Mouse (Mus musculus) kidney, adult 8-10 months (tissue): ENCODE measurements around the gene Ndufb7.
A peak's percentile ranks its signal among the peaks of the same experiment; 100 is the strongest.
"Not testable (repeated sequence)": the region's sequence is repeated elsewhere in the genome, so short reads cannot be mapped to it uniquely, and the experiment has no call there.

Source experiments
- DNase-seq, 2 experiments: peaks; one replicate each; pipeline ENCODE4 v3.0.0; 2022

Gene Ndufb7

DNA sequence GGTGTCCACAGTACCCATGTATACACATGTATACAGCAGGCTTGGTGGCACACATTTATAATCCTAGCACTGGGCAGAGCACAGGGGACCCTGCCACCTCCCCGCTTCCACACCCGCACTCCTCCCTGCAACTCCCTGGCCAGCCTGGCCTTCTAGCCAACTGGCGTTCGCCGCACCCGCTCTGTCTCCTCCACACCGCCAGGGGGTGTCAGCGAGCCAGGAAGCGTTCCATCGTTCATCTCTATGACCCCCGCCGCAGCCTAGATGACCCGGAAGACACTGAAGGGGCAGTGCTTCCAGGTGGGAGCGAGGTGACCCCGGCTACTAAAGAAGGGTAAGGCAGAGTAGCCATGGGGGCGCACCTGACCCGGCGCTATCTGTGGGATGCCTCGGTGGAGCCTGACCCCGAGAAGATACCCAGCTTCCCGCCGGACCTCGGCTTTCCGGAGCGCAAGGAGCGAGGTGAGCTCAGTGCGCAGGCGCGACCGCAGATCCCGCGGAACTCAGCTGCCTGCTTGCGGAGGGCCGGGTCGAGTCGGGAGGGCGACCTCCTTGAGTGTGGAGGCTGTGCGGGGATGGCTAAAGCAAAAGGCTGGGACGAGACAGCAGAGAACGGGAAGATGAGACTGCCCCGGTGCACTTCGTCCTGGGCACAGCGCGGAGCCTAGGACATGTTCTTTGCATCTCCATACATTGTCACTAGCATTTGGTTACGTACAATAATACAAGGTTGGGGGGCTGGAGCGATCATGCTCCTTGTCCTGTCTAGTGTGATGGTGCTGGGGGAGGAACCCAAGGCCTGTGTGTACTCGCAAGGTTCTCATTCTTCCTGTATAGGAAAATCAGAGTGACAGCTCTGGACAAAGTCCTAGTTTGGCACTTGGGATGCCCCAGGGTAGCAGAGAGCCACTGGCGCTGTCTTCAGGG, at the start of gene Ndufb7:
TSS of gene Ndufb7 (plus strand) at position 203 of the 927 bp plus-strand sequence.
- peak; percentile 94 to 97 for DNase-seq

- DNase-seq: no peak
Measured at GRCm38 (mm10) chr8:83520432-83520831, 46.0 kb upstream of the Ndufb7 start.

DNA sequence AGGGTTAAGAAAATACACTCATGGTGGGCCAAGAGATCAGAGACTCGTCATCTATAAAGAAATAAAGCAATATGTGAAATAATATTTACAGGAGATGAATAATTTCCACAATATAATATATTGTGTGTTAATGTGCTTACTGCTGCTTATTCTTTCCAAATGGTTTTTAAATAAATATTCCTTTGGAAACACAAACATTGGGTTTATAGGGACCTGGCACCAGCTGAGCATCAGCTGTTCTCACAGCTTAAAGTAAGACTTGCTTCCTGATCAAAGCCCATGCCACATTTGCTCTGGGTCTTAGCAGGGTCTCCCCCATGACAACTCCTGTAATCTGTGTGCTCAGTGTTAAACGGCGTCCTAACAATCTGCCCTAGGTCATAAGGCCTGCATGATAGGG, 45.6 kb upstream of the Ndufb7 start:
- DNase-seq: not testable (repeated sequence)

- no peak for DNase-seq
Measured at GRCm38 (mm10) chr8:83521310-83521709, 45.2 kb upstream of the Ndufb7 start.

GRCm38 (mm10) chr8:83534802-83535201, 31.7 kb upstream of the Ndufb7 start:
- no peak for DNase-seq

DNA sequence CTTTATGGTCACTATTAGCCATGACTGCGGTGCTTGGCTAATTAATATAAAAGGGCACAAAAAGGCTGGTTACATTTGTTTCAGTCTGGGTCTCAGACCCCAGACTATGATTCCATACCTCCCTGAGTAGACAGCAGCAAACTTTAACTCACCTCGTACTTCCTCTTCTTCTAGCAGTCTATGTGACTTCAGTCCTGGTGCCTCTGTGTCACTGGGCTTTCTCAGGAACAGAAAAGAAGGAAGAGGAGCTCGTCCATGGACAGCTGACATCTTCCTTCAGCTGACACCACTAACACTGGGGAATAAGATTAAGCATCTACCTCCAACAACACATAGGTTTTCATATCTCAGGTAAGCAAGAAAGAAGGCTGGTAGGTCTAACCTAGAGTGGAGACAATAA, 30.7 kb upstream of the Ndufb7 start, which contains the start of gene Olfr370:
TSS of gene Olfr370 (plus strand) at position 45 of the 400 bp plus-strand sequence.
- DNase-seq: no peak

DNA sequence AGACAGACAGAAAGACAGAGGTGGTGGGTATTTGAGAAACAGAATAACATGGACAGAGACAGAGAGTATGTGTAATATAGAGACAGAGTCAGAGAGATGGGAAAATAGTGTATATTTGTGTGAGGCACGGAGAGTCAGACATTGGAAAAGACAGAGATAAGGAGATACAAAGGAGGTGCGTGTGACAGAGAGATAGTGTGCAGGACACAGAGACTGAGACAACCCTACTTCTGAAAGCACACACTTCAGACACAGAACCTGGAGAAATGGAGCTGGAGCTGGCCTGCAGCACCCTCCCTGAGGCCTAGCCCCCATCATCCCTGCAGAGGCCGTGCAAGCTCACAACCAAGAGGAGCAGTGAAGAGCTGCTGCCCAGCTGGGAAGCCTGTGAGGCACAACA, 3.8 kb upstream of the Ndufb7 start:
- DNase-seq: no peak

DNA sequence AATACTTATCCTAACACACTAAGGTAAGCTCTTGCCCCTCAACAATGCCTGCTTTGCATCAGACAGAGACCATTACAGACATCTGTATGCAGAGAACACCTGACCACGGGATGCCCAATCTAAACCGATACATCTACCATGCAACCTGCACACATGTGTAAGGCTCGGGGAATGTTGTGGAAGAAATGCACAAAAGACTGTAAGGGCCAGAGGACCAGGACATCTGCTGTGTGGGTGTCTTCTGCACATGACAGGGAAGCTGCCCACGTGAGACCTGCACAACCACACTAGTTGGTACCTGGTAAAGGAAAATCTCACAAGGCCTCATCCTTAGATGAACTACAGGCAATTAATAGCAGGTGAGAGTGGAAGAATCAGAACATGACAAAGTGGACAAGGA, 3.2 kb upstream of the Ndufb7 start:
- no peak for DNase-seq

- DNase-seq: no peak
Measured at GRCm38 (mm10) chr8:83565731-83566375, 618 bp upstream of the Ndufb7 start.

DNA sequence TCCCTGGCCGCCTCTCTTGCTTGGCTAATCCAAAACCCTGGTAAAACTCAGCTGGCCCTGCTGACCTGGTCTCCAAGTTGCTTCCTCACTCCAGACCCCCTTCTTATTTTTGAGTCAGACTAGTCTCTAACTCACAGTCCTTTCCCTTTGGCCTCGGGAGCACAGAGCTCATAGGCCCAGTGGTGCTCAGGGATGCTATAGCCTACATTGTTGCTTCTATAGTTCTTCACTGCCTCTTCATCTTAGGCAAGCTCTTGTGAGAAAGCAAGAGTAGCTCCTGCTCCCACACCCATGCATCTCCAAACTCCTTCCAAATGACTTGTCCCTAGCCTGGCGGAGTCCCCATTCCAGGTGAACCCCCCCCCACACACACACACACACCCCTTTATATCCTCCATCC, 1.2 kb downstream of the Ndufb7 start:
- no peak for DNase-seq

- no peak for DNase-seq
Measured at GRCm38 (mm10) chr8:83568128-83568527, 1.7 kb downstream of the Ndufb7 start.

DNA sequence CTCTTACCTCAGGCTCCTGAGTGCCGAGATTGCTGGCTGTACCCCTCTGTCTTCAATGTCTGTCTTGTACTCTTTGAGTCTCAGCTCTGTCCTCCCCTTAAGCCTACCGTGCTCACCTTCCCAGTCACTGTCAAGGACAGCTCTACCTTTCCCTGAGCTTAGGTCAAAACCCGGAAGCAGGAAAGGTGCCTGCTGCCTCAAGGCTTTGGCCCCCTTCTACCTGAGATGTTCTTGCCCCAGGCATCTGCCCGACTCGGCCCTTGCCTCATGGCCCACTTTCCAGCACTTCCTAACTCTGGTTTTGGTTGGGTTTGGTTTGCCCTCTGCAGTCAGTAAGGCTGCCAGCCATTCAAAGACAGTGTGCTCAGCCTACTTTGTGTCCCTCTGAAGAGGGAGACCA, 2.3 kb downstream of the Ndufb7 start:
- no peak for DNase-seq

DNA sequence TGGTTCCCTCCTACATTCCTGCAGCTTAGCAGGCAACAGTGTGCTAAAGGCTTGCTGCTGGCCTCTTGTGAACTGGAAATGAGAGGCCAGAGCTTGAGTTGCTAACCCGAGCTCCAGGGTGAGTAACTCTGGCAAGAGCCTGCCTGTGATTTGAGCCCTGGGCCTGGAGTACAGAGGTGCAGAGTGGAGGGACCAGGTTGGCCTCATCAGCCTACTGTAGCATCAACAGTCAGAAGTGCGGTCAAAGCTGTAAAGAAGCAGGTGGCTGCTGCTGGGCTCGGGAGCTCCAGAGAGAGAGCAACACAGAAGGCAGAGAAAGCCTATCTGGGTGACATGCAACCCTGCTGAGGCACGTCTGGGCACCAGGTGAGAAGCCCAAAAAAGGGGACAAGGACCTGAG, 2.7 kb downstream of the Ndufb7 start:
- DNase-seq: no peak

DNA sequence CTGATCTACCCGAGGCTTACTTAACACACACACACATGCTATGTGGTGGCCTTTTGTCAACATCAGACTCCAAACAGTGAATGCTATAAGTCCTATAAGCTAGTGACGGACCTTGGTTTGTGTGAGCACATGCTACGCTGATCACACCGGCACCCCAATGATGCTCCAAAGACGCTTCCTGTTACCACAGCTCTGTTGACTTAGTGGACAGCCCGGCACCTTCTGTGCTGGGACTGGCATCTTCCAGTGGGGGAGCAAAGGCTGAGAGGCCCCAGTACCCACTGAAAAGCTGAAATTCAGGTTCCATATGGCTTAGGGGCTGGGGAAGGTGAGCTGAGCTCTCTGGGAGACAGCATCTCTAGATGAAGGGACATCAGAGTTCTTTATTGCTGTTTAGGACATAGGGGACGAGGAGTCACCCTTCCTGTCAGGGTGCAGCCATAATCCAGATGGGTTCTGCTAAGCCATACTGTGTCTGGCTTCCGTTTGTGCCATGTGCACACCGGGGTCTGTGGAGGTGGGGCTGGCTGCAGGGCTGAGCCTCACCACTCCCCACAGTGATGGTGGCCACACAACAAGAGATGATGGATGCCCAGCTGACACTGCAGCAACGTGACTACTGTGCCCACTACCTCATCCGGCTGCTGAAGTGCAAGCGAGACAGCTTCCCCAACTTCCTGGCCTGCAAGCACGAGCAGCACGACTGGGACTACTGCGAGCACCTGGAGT, 4.0 kb downstream of the Ndufb7 start:
- DNase-seq: no peak

DNA sequence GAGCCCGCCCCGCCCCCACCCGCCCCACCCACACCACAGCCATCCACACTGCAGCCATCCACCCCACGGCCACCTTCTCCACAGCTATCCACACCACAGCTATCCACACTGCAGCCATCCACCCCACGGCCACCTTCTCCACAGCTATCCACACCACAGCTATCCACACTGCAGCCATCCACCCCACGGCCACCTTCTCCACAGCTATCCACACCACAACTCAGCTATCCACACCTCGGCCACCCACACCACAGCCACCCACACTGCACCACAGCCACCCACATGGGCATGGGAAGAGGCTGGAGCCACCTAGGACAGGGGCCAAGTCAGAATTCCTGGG, 4.5 kb downstream of the Ndufb7 start:
- DNase-seq: not testable (repeated sequence)

DNA sequence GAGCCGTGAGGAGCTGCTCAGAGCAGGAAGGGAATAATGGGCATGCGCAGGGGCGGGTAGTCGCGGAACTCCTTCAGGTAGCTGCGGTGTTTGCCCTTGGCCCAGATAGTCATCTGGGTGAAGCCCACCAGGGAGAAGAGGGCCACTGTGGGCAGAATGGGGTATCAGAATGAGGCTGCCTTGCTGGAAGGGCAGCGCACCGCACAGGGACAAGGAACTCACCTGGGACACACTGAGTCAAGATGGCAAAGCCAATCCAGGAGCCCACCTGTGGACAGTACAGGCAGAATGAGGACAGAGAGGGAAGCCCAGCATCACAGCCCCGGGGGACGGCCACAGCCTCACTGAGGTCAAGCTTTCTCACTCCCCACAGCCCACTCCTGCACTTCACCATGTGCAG, 5.3 kb downstream of the Ndufb7 start:
- DNase-seq: no peak

DNA sequence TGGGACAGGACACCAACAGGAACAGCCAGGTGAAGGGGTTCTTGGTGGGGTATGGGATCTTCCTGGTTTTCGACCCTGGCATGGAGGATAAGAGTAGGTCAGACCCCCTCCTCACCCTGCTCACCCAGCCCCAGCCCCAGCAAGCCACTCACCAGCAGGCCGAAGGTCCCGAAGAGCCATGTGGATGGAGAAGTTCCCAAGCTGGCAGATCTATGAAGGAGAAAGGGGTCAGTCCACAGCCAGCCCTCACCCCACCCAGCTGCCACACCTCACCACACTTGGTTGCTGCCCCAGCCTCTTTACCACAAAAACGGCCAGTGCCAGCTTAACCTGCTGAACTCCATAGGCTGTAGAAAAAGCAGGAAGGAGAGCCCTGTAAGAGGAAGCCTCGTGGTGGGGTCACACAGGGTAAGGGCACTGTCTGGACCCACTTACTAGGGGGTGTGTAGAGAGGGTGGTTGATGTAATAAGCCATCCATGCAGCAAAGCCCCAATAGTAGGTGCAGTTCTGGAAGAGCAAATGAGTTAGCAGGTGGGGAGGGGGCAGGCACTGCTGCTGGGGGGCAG, 5.9 kb downstream of the Ndufb7 start:
- no peak for DNase-seq

DNA sequence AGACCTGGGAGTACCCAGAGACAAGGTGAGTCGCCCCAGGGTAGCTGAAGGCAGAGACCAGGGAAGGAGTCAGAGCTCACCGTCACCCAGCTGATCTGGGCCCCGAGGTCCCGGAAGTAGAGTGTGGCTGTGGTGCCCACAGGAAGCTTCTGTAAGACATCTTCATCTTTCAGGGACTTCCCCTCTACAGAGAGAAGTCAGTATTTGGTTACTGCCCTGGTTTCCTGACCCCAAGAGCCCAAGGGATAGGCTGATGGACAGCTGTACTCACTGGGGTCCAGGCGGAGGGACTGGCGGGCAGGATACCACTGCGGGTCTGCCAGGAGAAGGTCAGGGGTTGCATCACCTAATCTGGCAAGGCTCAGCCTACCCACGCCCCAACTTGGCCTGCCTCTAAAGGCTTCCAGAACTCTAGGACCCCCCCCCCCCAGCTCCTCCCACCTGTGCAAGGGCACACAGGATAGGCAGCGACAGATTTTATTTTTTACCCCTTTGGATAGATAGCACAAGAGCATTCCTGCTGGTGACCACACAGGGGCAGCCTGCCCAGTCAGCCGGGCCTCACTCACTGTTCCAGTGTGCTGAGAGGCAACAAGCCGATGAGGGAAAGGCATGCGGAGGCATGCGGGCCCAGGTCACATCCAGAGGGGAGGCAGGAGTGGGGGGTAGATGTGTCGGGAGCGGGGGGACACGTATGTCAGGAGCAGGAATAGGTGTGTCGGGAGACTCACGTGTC, 6.8 kb downstream of the Ndufb7 start:
- no peak for DNase-seq

DNA sequence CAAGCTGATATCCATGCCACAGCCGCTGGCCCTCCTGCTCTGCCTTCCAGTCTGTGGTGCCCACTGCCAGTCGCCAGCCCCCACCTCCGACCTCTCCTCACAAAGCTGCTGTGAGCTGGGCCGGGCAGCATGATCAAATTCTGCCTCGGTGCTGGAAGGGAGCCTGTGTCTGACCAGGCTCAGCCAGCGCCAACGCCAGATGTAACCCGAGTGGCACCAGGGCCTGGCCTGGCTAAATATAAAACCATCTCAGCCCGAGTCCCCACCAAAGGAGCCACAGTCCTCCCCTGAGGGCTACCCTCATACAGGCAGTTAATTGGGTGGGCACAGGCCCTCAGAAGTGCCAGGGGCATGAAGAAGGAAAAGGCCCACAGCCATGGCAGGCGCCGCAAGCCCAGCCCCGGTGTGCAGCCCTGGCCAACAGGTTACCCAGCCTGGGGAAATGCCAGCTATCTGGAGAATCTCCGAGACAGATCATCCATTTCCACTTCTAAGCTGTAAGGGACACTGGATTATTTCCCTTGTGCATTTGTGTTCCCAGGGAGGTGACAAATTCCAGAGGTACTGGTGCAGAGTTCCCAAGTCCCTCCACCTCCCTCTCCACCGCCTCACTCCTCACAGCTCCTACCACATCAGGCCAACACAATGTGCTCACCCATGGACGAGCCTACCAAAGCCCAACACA, 8.3 kb downstream of the Ndufb7 start:
- DNase-seq: no peak

DNA sequence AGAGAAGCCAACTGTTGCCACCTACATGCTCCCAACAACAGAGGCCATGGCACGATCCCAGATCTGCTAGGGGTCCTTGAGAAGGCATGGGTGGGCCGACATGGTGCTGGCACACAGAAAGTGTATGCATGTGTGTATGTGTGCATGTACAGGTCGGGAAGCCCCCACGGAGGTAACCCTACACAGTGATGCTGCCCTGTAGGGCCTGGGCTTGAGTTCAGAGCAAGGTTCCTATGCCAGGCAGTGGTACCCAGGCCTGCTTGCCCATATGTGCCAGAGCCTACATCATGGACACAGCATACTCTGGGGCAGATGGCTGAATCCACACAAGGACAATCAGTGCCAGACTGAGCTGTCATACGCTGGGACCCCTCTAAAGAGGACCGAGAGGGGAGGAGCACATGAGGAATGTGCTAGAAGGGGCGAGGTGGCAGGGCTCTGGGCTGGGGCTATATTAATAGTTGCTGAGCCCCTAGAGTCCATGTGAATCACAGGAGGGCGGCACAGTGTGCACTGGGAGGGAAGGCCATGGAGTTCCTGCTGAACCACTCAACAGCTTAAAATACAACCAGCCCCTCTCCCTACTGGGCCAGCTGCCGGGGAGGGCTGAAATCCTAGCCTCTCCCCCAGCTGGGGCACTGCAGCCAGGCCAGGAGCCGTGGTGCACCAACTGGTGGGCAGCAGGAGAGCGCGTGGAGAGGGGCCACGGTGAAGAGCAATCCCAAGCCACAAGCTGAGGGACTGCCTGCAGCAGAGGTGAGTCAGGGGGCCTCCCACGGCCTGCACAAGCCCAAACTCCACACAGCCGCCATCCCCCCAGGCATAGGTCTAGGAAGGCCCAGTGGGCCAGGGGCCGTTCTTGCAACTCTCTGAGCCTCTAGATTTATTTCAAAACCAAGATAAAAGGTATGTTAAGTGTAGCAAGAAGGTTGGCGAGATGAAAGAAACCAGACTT, 9.4 kb downstream of the Ndufb7 start:
- DNase-seq: no peak

DNA sequence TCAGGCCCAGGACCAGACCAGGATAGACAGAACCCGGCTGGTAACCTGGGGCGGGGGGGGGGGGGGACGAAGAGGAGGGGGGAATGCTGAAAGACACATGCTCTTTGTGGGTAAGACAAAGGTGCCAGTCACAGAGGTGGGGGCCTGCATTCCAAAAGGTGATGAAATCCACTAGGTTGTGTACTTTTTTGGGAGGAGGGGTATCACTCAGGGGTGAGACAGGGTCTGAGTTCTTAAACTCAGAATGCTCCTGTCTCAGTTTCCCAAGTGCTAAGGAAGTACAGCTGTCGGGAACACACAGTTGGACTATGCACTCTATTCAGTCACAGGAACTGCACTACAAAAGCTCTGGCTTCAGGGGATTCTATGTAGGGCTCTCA, 10.0 kb downstream of the Ndufb7 start:
- DNase-seq: no peak
